Mouse (Mus musculus) hindbrain, embryonic 15.5 days (tissue): Measurements from ENCODE around the gene Rnf19b. TPM values are rescaled to one million over a fixed set of nuclear protein-coding genes. Genes with fewer than 3 reads are reported as not detected.

Experiments
- ATAC-seq: fragments of 200-750 bp; cut with Nextera tagmentation; 2 replicates; pipeline ENCODE4 v1.8.0; 2017; ENCODE audit warnings: low read depth, moderate number of reproducible peaks, moderate TSS enrichment; ENCODE audit not compliant: low FRiP score
- H3K27ac ChIP-seq: fragments of 300-500 bp; sonication (generic); replicated peaks from 2 replicates; pipeline ENCODE4 v1.5.1; 2015; ENCODE audit warnings: mild to moderate bottlenecking, inconsistent platforms
- H3K27me3 ChIP-seq: fragments of 300-500 bp; sonication (generic); 2 replicates; pipeline ENCODE4 v1.6.1; 2015; ENCODE audit warnings: control low read depth, inconsistent platforms
- H3K36me3 ChIP-seq: fragments of 300-500 bp; sonication (generic); 2 replicates; pipeline ENCODE4 v1.6.1; 2015; ENCODE audit warnings: control low read depth, inconsistent platforms
- H3K4me1 ChIP-seq: fragments of 300-500 bp; sonication (generic); replicated peaks from 2 replicates; pipeline ENCODE4 v1.6.1; 2015; ENCODE audit warnings: control low read depth, inconsistent platforms
- H3K4me2 ChIP-seq: fragments of 300-500 bp; sonication (generic); 2 replicates; pipeline ENCODE4 v1.6.1; 2015; ENCODE audit warnings: moderate library complexity, mild to moderate bottlenecking, inconsistent platforms
- H3K4me3 ChIP-seq: fragments of 300-500 bp; sonication (generic); 2 replicates; pipeline ENCODE4 v1.5.1; 2015; ENCODE audit warnings: mild to moderate bottlenecking, inconsistent platforms
- H3K9ac ChIP-seq: fragments of 300-500 bp; sonication (generic); 2 replicates; pipeline ENCODE4 v1.6.1; 2015; ENCODE audit warnings: inconsistent platforms
- H3K9me3 ChIP-seq: fragments of 300-500 bp; sonication (generic); 2 replicates; pipeline ENCODE4 v1.6.1; 2016; ENCODE audit warnings: control low read depth, inconsistent platforms
- WGBS: fragments of 180-500 bp; shearing (Covaris S2); methylation state at CpG from one replicate; pipeline ENCODE4 v1.1.7; 2015; 5-methylcytosine and 5-hydroxymethylcytosine counted together
- polyA plus RNA-seq: library from polyadenylated mRNA; unstranded; fragments of >200 nt; fragmentation: Nextera tagmentation; extraction: Ambion mirVana; gene quantifications from 2 replicates; pipeline ENCODE4 v1.2.1, GENCODE M21; 2015

The Rnf19b gene
- polyA plus RNA-seq, 1 experiment from 2014 or later: 34.6 TPM

DNA sequence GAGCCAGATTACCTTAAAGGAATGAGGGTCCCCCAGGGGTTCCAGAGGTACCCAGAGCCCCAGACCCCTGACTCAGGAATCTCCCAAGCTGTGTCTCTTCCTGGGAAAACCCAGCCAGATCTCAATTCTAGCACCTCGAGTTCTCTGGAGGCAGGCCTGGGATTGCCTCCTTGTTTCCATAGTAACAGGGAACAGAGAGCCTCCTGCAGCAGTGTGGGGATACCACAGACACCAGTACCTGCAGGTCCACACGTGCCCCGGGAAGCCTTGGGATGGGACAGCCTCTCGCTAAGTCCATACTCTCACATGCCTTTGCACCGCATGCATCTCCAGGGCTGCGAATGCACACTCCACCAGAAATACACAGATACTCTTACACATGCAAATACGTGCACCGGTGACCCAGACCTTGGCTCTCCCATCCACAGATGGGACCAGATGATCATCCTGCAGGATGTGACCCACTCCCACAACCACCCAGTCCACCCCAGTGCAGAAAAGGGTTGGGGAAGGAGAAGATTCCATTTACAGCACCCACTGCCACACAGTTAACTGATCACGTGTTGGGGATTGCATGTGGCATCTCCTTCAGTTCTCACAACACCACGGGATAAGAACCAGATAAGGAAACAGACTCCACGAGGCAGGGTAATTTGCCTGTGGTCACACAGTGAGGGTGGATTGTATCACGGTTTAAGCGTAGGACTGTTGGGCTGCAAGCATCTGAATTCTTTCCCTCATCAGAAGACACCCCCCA, 70.7 kb downstream of the Rnf19b start:
- no peak overlapping the region for H3K9ac ChIP-seq
- no peaks in the 10 kb centered on the region for H3K27me3 ChIP-seq
- no peak overlapping the region for H3K4me2 ChIP-seq
- no peaks in the 10 kb centered on the region for H3K9me3 ChIP-seq
- 0 out of 2 replicates have a peak, but pooled peaks have one; percentile 24 for ATAC-seq
- H3K4me1 ChIP-seq: peaks cover 45% of the 10 kb centered on the region
- H3K27ac ChIP-seq: no peak overlapping the region; the same call in 1 of the 2 replicates
- WGBS: 56% methylated on average over 13 of the region's 13 CpGs
- H3K36me3 ChIP-seq: no peaks in the 10 kb centered on the region
- no peak overlapping the region for H3K4me3 ChIP-seq

DNA sequence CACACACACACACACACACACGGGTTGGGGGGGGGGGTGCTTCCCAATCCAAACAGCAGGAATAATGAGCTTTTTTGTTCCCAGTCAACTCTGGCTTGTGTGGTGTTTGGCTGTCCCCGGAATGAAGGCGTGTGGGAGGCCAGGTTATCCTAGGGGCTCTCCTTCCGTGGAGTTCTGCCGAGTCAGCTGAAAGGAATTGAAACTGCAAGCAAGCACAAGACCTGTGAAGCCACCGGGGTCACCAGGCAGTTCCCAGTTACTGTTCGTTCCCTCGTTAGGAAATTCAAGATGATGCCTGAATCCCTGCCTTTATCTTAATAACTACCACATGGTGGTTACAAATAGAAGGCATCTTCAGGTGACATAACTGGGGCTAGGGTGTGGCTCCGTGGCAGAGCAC, 71.3 kb downstream of the Rnf19b start:
- peaks cover 44% of the 10 kb centered on the region for H3K4me1 ChIP-seq
- H3K36me3 ChIP-seq: no peaks in the 10 kb centered on the region
- no peaks in the 10 kb centered on the region for H3K27me3 ChIP-seq
- H3K9ac ChIP-seq: no peak overlapping the region
- no peak overlapping the region for H3K4me3 ChIP-seq
- no peaks in the 10 kb centered on the region for H3K9me3 ChIP-seq
- 46% methylated on average over 9 of the region's 9 CpGs for WGBS
- no peak for ATAC-seq
- H3K27ac ChIP-seq: no peak overlapping the region
- no peak overlapping the region for H3K4me2 ChIP-seq

DNA sequence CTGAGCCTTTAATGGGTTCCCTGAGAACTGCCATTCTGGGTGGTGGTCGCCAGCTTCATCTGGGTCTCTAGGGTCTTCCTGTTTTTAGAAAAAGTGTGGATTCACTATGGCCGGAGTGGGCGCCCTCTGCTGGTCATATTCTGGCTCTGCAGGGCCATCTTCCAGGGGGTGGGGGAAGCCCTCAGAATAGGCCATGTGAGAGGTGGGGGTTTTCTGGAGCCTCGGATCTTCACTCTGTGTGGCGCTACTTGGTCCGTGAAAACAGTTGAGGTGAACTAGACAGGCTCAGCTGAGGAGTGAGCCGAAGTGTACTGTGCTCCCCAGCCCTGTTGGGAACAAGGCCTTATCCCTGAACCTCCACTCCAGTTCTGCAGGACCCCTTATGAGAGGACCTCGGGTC, 72.1 kb downstream of the Rnf19b start:
- H3K27me3 ChIP-seq: 0 out of 2 replicates have a peak, but pooled peaks cover 3% of the 10 kb centered on the region
- H3K36me3 ChIP-seq: no peaks in the 10 kb centered on the region
- peaks cover 43% of the 10 kb centered on the region for H3K4me1 ChIP-seq
- no peaks in the 10 kb centered on the region for H3K9me3 ChIP-seq
- H3K4me3 ChIP-seq: peak overlapping the region; percentile 11; the same call in 1 of the 2 replicates
- peak overlapping the region; percentile 44 for H3K4me2 ChIP-seq
- no peak overlapping the region for H3K9ac ChIP-seq
- WGBS: under 1% methylated on average over 8 of the region's 8 CpGs
- H3K27ac ChIP-seq: 0 out of 2 replicates have a peak overlapping the region, but pooled peaks have one; percentile 50
- ATAC-seq: peak; percentile 40

DNA sequence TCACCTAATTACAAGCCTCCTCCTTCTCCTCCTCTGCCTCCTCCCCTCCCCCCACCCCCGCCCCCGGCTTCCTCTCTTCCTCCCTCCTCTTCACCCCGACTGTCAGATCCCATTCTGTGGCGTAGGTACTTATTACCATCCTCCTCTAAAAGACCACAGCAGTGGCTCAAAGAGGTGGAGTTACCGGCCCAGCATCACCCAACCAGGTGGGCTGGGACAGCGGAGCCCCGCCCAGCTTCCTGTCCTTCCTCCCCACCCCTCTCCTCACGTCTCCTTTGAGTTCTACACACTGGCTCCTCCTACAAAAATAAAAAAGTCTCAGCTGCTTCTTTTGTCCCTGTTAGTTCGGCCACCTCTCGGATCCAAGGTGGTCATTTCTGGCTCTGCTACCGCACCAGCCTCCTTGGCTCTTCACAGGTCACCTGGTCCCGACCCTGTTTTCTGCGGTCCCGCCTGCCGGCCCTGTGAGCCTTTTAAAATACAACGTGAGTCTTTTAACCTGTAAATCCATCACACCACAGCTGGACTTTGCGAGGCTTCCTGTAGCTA, 72.8 kb downstream of the Rnf19b start:
- Histone ChIP-seq H3K4me2 (peak overlapping the region; percentile 44), H3K36me3 (no peaks in the 10 kb centered on the region), H3K4me1 (peaks cover 37% of the 10 kb centered on the region), H3K27me3 (0 out of 2 replicates have a peak, but pooled peaks cover 4% of the 10 kb centered on the region), H3K9me3 (no peaks in the 10 kb centered on the region), H3K27ac (0 out of 2 replicates have a peak overlapping the region, but pooled peaks have one; percentile 50), H3K4me3 (peak overlapping the region; percentile 11; the same call in 1 of the 2 replicates), H3K9ac (no peak overlapping the region)
- peak; percentile 72 for ATAC-seq
- 8% methylated on average over 16 of the region's 17 CpGs for WGBS

GRCm38 (mm10) chr4:129134799-129135585, 76.9 kb downstream of the Rnf19b start:
- Histone ChIP-seq H3K4me1 (peaks cover 34% of the 10 kb centered on the region), H3K27ac (no peak overlapping the region), H3K9me3 (no peaks in the 10 kb centered on the region), H3K27me3 (0 out of 2 replicates have a peak, but pooled peaks cover 8% of the 10 kb centered on the region), H3K9ac (no peak overlapping the region), H3K36me3 (no peaks in the 10 kb centered on the region), H3K4me3 (no peak overlapping the region), H3K4me2 (peak overlapping the region; percentile 48)
- 8% methylated on average over 15 of the region's 15 CpGs for WGBS
- ATAC-seq: no peak

Other genes starting within 250 kb of the Rnf19b start
- 24.6 and 28.4 TPM in 2 replicates for gene Trim62, start 174.7 kb upstream of the Rnf19b start, polyA plus RNA-seq
- gene Azin2, start 95.8 kb upstream of the Rnf19b start, polyA plus RNA-seq: 17.3 and 21.9 TPM in 2 replicates
- gene Ak2, start 66.3 kb upstream of the Rnf19b start, polyA plus RNA-seq: 84.8 and 93.2 TPM in 2 replicates
- 0.14 TPM in 1 of 2 replicates, not detected in the other for gene Tmem54, start 47.3 kb downstream of the Rnf19b start, polyA plus RNA-seq
- 110 and 133 TPM in 2 replicates for gene Hpca, start 63.8 kb downstream of the Rnf19b start, polyA plus RNA-seq
- 12.5 and 15.0 TPM in 2 replicates for gene Fndc5, start 78.7 kb downstream of the Rnf19b start, polyA plus RNA-seq
- 19.6 and 20.5 TPM in 2 replicates for gene S100pbp, start 131.5 kb downstream of the Rnf19b start, polyA plus RNA-seq
- 102 and 111 TPM in 2 replicates for gene Yars, start 131.5 kb downstream of the Rnf19b start, polyA plus RNA-seq
- 8.3 and 9.5 TPM in 2 replicates for gene C77080, start 203.1 kb downstream of the Rnf19b start, polyA plus RNA-seq
- gene Sync, start 229.3 kb downstream of the Rnf19b start, polyA plus RNA-seq: 1.5 and 1.6 TPM in 2 replicates